Mouse (Mus musculus) brain, embryonic 14.5 days (tissue): ENCODE data around the gene Marc1.
A peak's percentile ranks its signal among the peaks of the same experiment; 100 is the strongest.

ENCODE experiments used
- CTCF ChIP-seq: fragments of 200-500 bp; IDR thresholded peaks from 2 replicates; pipeline ENCODE4 v1.5.1; 2012; ENCODE audit warnings: inconsistent platforms, mild to moderate bottlenecking, moderate library complexity, borderline replicate concordance; ENCODE audit not compliant: insufficient read depth, insufficient read length; ENCODE audit errors: extremely low read depth
- POLR2A ChIP-seq: fragments of 200-500 bp; IDR thresholded peaks from 2 replicates; pipeline ENCODE4 v1.6.1; 2012; ENCODE audit warnings: mild to moderate bottlenecking, inconsistent platforms, borderline replicate concordance; ENCODE audit not compliant: poor library complexity, insufficient read depth, insufficient read length, severe bottlenecking; ENCODE audit errors: extremely low read depth

DNA sequence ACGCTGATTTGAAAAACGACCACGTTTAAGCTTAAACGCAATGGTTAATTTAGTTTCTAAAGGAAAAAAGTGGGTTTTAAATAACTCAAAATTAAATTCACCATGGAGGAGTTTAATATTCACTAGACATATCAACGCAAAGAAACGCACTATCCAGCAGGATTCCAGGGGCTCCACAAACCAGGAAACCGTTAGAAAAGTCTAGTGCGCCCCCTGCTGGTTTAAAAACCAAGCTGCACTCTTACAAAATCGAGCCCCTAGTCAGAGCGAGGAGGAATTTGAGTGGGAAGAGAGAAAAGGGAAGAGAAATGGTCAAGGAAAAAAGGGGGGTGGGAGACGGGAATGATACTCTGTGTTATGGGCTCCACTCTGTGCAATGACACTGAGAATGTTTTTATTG, 14.0 kb upstream of the Marc1 start:
- TF ChIP-seq CTCF (peak; percentile 75; the same call in 1 of the 2 replicates), POLR2A (no peak)
